Mouse (Mus musculus) forebrain, embryonic 11.5 days (tissue): ENCODE measurements around the gene Cd164l2. TPM values are rescaled to one million over a fixed set of nuclear protein-coding genes. Genes with fewer than 3 reads are reported as not detected.

ENCODE experiments used
- ATAC-seq: fragments of 200-750 bp; cut with Nextera tagmentation; replicated peaks from 2 replicates; pipeline ENCODE4 v1.8.0; 2017; ENCODE audit warnings: moderate TSS enrichment; ENCODE audit not compliant: low FRiP score
- DNase-seq: peaks from one replicate; pipeline ENCODE4 v3.0.0-alpha.2; 2017; ENCODE audit warnings: low spot score
- H3K27ac ChIP-seq: fragments of 300-500 bp; sonication (generic); 2 replicates; pipeline ENCODE4 v1.5.1; 2014; ENCODE audit warnings: low read depth, low read length
- H3K27me3 ChIP-seq: fragments of 300-500 bp; sonication (generic); 2 replicates; pipeline ENCODE4 v1.6.1; 2014; ENCODE audit warnings: mild to moderate bottlenecking, low read length, mixed read lengths; ENCODE audit not compliant: control insufficient read depth, insufficient read depth
- H3K36me3 ChIP-seq: fragments of 300-500 bp; sonication (generic); 2 replicates; pipeline ENCODE4 v1.6.1; 2014; ENCODE audit warnings: mild to moderate bottlenecking, low read length, moderate library complexity, mixed read lengths; ENCODE audit not compliant: control insufficient read depth, insufficient read depth
- H3K4me1 ChIP-seq: fragments of 300-500 bp; sonication (generic); replicated peaks from 2 replicates; pipeline ENCODE4 v1.6.1; 2014; ENCODE audit warnings: low read length, mixed read lengths; ENCODE audit not compliant: control insufficient read depth, insufficient read depth
- H3K4me2 ChIP-seq: fragments of 300-500 bp; sonication (generic); 2 replicates; pipeline ENCODE4 v1.6.1; 2014; ENCODE audit warnings: low read depth, mild to moderate bottlenecking, low read length, moderate library complexity, mixed read lengths; ENCODE audit not compliant: severe bottlenecking
- H3K4me3 ChIP-seq: fragments of 300-500 bp; sonication (generic); 2 replicates; pipeline ENCODE4 v1.5.1; 2014; ENCODE audit warnings: low read depth, low read length
- H3K9ac ChIP-seq: fragments of 300-500 bp; sonication (generic); 2 replicates; pipeline ENCODE4 v1.6.1; 2014; ENCODE audit warnings: low read length
- H3K9me3 ChIP-seq: fragments of 300-500 bp; sonication (generic); 2 replicates; pipeline ENCODE4 v1.6.1; 2016; ENCODE audit warnings: low read length, mixed read lengths; ENCODE audit not compliant: control insufficient read depth
- WGBS: fragments of 180-500 bp; shearing (Covaris S2); extraction: QIAGEN DNeasy Blood & Tissue Kit; methylation state at CpG from one replicate; pipeline ENCODE4 v1.1.7; 2014; 5-methylcytosine and 5-hydroxymethylcytosine counted together
- polyA plus RNA-seq: library from polyadenylated mRNA; unstranded; fragments of >200 nt; fragmentation: Nextera tagmentation; extraction: Ambion mirVana; gene quantifications from 2 replicates; pipeline ENCODE4 v1.2.1, GENCODE M21; 2014

Gene Cd164l2
- polyA plus RNA-seq, 1 experiment from 2014 or later = not detected

- ATAC-seq = no peak
- H3K4me2 ChIP-seq = no peak overlapping the region
- H3K9ac ChIP-seq = no peak overlapping the region
- 0 out of 2 replicates have a peak overlapping the region, but pooled peaks have one; percentile 12 for H3K27ac ChIP-seq
- peaks cover 10% of the 10 kb centered on the region; the same call in 1 of the 2 replicates for H3K4me1 ChIP-seq
- 52% methylated on average over 7 of the region's 7 CpGs for WGBS
- H3K9me3 ChIP-seq = no peaks in the 10 kb centered on the region
- H3K36me3 ChIP-seq = no peaks in the 10 kb centered on the region
- no peaks in the 10 kb centered on the region; the same call in 1 of the 2 replicates for H3K27me3 ChIP-seq
- no peak for DNase-seq
- no peak overlapping the region for H3K4me3 ChIP-seq
Observed at GRCm38 (mm10) chr4:133204379-133204778, 7.6 kb upstream of the Cd164l2 start.

- Histone ChIP-seq H3K9me3 (no peaks in the 10 kb centered on the region), H3K36me3 (no peaks in the 10 kb centered on the region), H3K9ac (no peak overlapping the region), H3K27ac (no peak overlapping the region), H3K4me3 (no peak overlapping the region), H3K4me2 (no peak overlapping the region), H3K4me1 (peaks cover 14% of the 10 kb centered on the region), H3K27me3 (peaks cover 32% of the 10 kb centered on the region)
- ATAC-seq = no peak
- DNase-seq = peak; percentile 77
- 4% methylated on average over 11 of the region's 11 CpGs for WGBS
Observed at GRCm38 (mm10) chr4:133209366-133209765, 2.6 kb upstream of the Cd164l2 start.

GRCm38 (mm10) chr4:133210023-133210787, 1.7 kb upstream of the Cd164l2 start:
- Histone ChIP-seq H3K4me3 (no peak overlapping the region), H3K9ac (no peak overlapping the region), H3K4me2 (no peak overlapping the region), H3K36me3 (no peaks in the 10 kb centered on the region), H3K4me1 (peaks cover 14% of the 10 kb centered on the region), H3K9me3 (no peaks in the 10 kb centered on the region), H3K27me3 (peaks cover 34% of the 10 kb centered on the region), H3K27ac (no peak overlapping the region)
- no peak for ATAC-seq
- DNase-seq = no peak
- 91% methylated on average over 24 of the region's 24 CpGs for WGBS

GRCm38 (mm10) chr4:133210788-133211390, 1.0 kb upstream of the Cd164l2 start:
- no peak overlapping the region for H3K4me2 ChIP-seq
- H3K27ac ChIP-seq = no peak overlapping the region
- H3K36me3 ChIP-seq = no peaks in the 10 kb centered on the region
- no peaks in the 10 kb centered on the region for H3K9me3 ChIP-seq
- H3K27me3 ChIP-seq = peaks cover 34% of the 10 kb centered on the region
- H3K4me3 ChIP-seq = no peak overlapping the region
- ATAC-seq (no peak), DNase-seq (no peak)
- H3K4me1 ChIP-seq = peaks cover 14% of the 10 kb centered on the region
- no peak overlapping the region for H3K9ac ChIP-seq
- 92% methylated on average over 19 of the region's 19 CpGs for WGBS

- 1% methylated on average over 39 of the region's 44 CpGs for WGBS
- Histone ChIP-seq H3K9ac (peak overlapping the region; percentile 48; the same call in 1 of the 2 replicates), H3K9me3 (no peaks in the 10 kb centered on the region), H3K4me3 (peak overlapping the region; percentile 65), H3K27ac (no peak overlapping the region), H3K36me3 (no peaks in the 10 kb centered on the region), H3K27me3 (peaks cover 34% of the 10 kb centered on the region), H3K4me1 (peaks cover 14% of the 10 kb centered on the region), H3K4me2 (peak overlapping the region; percentile 95)
- DNase-seq (peak; percentile 89), ATAC-seq (peak; percentile 92)
Observed at GRCm38 (mm10) chr4:133212562-133213267, 784 bp downstream of the Cd164l2 start.

GRCm38 (mm10) chr4:133213268-133213590, 1.3 kb downstream of the Cd164l2 start:
- DNase-seq = no peak
- H3K4me3 ChIP-seq = peak overlapping the region; percentile 65
- ATAC-seq = no peak
- H3K4me1 ChIP-seq = peaks cover 14% of the 10 kb centered on the region
- H3K4me2 ChIP-seq = peak overlapping the region; percentile 95; the same call in 1 of the 2 replicates
- no peak overlapping the region for H3K9ac ChIP-seq
- under 1% methylated on average over 8 of the region's 9 CpGs for WGBS
- H3K36me3 ChIP-seq = no peaks in the 10 kb centered on the region
- no peaks in the 10 kb centered on the region for H3K9me3 ChIP-seq
- no peak overlapping the region for H3K27ac ChIP-seq
- peaks cover 34% of the 10 kb centered on the region for H3K27me3 ChIP-seq

GRCm38 (mm10) chr4:133213661-133214060, 1.7 kb downstream of the Cd164l2 start:
- Histone ChIP-seq H3K4me1 (peaks cover 14% of the 10 kb centered on the region), H3K9ac (no peak overlapping the region), H3K27ac (no peak overlapping the region), H3K9me3 (no peaks in the 10 kb centered on the region), H3K4me3 (no peak overlapping the region), H3K4me2 (peak overlapping the region; percentile 95; the same call in 1 of the 2 replicates), H3K36me3 (no peaks in the 10 kb centered on the region), H3K27me3 (peaks cover 34% of the 10 kb centered on the region)
- ATAC-seq (no peak), DNase-seq (no peak)
- 7% methylated on average over 10 of the region's 10 CpGs for WGBS

- WGBS = 3% methylated on average over 5 of the region's 5 CpGs
Observed at GRCm38 (mm10) chr4:133217641-133218040, 5.7 kb downstream of the Cd164l2 start.

More at GRCm38 (mm10) chr4:133217641-133218040, 5.7 kb downstream of the Cd164l2 start:
- peaks cover 14% of the 10 kb centered on the region for H3K4me1 ChIP-seq
- H3K27me3 ChIP-seq = peaks cover 26% of the 10 kb centered on the region
- no peak overlapping the region for H3K9ac ChIP-seq
- ATAC-seq = peak; percentile 46; the same call in 1 of the 2 replicates
- no peaks in the 10 kb centered on the region for H3K9me3 ChIP-seq
- H3K4me2 ChIP-seq = no peak overlapping the region
- H3K36me3 ChIP-seq = no peaks in the 10 kb centered on the region
- DNase-seq = peak; percentile 81
- no peak overlapping the region for H3K4me3 ChIP-seq
- no peak overlapping the region for H3K27ac ChIP-seq
